Mouse (Mus musculus) granulocyte monocyte progenitor cell, adult 5-6 weeks (primary cell): ENCODE results near the gene Cdipt. TPM values are rescaled to one million over a fixed set of nuclear protein-coding genes. Genes with fewer than 3 reads are reported as not detected.
A peak's percentile ranks its signal among the peaks of the same experiment; 100 is the strongest.

Experiments
- ATAC-seq: replicated peaks from 2 replicates; pipeline ENCODE4 v1.8.0; 2016; ENCODE audit warnings: mild to moderate bottlenecking, moderate TSS enrichment, inconsistent platforms; ENCODE audit not compliant: poor library complexity, severe bottlenecking
- total RNA-seq, 2 experiments: library from RNA; stranded (forward) in 1 of 2; stranded (reverse) in 1 of 2; fragments of 200-712, 200-1000 nt in 1 of 2; fragments of >200 nt in 1 of 2; fragmentation: Nextera tagmentation in 1 of 2; gene quantifications; 2 replicates each; pipeline ENCODE4 v1.2.3; 2014 to 2017

The Cdipt gene
- total RNA-seq, 2 experiments from 2014 or later: 38.2 to 72.3 TPM

DNA sequence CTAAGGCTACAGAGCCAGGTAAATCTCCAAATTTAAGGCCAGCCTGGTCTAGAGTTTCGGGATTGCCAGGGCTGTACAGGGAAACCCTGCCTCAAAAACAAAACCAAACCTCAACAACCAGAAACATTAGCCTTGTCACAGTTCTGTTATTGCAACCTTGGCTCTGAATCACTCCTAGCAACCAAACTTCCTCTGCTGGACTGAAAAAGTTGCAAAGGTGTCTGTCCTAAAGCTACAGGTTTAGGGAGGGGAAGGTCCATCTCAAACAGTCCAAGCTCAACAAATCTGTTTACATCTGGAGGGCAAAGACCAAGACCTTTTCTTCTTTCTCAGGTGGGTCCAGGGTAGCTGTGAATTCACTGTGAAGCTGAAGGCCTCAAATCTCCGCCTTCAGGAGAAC is 35.3 kb downstream of the Cdipt start:
- ATAC-seq: no peak

DNA sequence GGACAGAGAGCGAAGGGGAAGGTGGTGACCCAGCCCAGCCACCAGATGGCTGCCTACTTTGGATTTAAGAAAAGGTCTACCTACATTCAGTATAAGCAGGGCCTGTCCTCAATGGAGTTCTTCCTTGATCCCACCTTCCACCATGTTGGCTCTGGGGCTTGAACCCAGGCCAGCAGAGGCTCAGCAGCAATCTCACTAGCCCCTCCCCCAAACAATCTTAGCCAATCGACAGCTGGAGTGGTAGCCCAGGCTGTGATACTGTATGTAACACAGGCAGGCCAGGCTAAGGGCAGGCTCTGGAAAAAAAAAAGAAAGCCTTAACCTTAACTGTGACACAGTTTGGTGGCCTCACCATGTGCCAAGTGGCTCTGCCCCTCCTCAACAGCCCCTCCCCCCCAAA is 36.0 kb downstream of the Cdipt start:
- no peak for ATAC-seq

DNA sequence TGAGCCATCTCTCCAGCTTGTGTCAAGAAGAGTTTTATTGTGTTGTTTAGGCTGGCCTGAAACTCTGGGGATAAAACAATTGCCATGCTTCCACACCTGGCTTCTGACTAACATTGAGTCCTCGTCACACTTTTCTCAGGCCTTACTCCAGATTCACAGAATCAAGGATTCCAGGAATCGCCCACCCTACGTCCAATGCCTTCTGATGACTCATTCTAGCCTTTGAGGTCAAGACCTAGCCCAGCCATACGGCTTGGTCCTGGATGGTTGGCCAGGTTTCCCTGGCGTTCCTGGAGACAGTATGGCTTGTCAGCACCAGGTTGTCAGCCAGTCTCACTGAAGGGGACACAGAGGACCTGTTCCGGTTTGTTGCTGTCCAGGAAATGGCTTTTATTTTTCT is 36.7 kb downstream of the Cdipt start:
- no peak for ATAC-seq

DNA sequence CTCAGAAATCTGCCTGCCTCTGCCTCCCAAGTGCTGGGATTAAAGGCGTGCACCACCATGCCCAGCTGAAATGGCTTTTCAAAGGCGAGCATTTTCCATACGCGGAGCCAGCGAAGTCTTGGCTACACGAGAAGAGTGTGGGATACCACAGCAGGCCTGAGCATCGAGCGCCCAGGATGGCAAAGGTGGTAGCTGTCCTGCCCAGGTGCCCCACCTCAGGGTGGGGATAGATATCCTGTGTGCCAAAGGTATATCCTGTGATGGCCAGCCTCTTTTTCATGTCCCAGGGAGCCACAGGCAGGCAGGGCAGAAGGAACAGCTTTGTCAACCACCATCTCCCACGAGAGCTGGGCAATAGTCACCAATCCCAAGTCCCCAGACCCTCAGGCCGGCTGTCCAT is 37.1 kb downstream of the Cdipt start:
- ATAC-seq: no peak

DNA sequence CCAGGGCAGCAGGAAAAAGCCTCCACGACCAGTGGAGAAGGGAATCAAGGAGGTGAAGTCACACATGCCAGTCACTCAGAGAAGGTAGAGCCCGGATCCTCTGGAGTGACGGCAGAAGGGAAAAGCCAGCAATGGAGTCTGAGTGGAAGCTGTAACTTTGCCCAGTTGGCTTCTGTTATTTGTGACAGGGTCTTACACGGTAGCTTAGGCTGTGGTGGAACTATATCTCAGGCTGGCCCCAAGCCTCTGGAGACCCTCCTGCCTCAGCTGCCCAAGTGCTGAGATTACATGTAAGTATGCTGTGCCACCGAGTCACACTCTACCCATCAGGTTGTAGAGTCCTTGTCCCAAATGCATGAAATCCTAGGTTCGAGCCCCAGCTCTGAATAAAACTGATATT is 37.7 kb downstream of the Cdipt start:
- ATAC-seq: no peak

DNA sequence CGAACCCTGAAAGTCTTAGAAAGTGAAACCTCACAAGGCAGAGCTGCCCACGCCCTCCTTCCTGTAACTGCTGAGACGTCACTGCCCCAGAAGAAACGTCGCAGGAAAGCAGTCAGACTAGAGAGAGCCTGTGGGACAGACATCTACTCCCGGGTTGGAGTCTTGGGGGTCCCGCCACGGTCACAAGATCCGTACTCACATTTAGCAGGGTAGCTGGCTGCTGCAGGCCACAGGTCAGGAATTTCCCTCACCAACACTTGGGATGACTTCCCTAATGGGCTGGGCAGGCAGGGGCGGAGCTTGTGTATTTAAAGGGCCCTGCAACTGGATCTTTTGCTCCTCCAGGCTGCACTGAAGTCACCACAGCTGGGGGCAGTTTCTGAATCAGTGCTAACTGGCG is 38.6 kb downstream of the Cdipt start, which contains the start of gene Mvp:
Gene Mvp (minus strand): TSS at position 302 of the 400 bp plus-strand sequence.
- peak; percentile 26 for ATAC-seq

DNA sequence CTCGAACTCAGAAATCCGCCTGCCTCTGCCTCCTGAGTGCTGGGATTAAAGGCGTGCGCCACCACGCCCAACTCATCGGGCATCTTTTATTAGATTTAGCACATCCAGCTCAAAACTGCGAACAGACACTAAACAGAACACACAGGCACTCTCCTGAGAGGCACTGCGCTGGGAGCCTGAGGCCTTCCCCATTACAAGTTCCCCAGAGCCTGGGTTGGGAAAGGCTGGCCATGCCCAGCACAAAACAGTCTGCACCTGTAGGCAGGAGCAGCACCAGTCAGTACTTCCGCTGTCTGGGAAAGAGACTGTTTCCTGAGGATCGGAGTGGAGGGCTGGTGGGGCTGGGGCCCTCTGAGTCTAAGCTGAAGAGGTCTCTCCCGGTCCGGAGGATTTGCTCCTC is 39.3 kb downstream of the Cdipt start:
- no peak for ATAC-seq

DNA sequence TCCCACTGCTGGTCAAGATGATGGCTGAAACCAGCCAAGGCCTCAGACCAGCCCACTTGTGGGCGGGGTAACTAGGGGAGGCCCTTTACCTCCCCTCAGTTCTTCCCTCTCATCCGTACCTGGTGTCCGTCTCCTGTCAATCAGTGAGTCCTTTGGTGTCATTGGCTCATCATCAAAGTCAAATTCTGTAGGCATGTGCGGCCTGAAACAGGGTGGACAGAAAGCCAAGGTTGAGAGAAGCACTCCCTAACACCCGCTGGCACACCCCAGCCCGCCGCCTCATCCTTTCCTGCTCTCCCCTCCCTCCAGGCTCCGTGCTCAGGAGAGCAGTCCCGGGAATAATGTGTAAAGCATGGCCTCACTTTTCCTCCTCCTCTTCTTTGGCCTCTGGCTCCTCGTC is 40.4 kb downstream of the Cdipt start:
- peak; percentile 36 for ATAC-seq

DNA sequence TGATC is 40.6 kb downstream of the Cdipt start, which contains the start of gene Pagr1b:
Gene Pagr1b (minus strand): TSS at position 4 of the 5 bp plus-strand sequence.
- ATAC-seq: no peak

DNA sequence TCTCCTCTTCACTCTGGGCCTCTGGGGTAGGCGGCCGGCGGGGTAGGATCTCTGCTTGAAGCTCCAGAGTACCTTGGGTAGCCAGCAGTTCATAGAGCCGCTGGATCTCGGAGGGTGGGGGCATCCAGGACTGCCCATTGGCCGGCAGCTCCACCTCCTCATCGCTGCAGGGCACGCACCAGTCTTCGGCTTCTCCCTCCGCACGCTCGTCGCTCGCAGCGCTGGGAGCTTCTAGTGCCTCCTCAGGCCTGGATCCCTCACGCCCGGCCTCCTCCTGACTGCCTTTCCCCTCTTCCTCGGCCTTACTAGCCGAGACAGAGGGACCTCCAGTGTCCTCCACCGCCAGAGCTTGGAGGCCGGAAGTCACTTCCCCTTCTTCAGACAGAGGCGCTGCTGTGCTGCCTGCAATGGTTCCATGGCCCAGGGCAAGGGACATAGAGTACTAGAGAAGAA is 40.8 kb downstream of the Cdipt start:
- peak; percentile 37 for ATAC-seq

DNA sequence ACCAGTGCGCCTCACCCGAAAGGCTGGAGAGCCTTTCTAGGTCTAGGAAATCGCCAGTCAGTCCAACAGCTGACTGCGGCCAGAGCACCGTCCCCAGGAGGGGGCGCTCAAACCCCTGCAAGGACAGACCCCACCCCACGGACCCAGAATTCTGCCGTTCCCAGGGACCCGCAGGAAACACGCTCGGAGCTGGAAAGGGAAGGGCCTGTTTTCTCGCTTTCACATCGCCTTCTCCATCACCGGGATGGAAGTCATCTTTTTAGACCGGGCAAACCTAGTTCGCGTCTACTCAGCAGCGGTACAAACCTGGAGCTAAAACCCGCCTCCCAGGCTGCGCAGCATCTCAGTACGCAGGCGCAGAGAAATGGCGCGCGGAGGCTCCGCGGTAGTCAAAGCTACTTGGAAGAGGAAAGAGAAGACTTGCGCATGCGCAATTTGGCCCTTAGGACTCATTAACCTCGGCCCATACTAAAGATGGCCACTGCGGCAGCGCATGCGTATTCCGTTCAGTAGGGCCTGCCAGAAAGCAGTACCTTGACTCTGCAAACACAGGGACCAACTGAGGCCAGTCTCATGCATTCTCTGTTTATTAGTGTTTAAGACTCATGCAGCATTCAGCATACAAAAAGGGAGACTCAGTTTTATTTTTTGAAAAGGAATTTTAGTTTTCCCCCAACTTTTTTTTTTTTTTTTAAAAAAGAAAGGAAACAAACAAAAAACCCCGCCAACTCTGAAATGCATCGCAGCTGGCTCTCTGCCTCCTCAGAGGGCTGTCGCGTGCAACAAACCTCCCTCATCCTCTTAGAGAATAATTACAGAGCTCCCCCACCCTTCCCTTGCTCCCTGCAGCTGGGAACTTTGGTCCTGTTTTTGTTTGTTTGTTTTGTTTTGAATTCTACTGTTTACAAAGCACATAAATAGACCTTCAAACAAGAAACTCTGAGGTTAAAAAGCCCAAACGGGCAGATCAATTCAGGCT is 41.5 kb downstream of the Cdipt start, which contains the start of gene Pagr1a:
Gene Pagr1a (minus strand): TSS at position 382 of the 979 bp plus-strand sequence.
- ATAC-seq: peak; percentile 65

DNA sequence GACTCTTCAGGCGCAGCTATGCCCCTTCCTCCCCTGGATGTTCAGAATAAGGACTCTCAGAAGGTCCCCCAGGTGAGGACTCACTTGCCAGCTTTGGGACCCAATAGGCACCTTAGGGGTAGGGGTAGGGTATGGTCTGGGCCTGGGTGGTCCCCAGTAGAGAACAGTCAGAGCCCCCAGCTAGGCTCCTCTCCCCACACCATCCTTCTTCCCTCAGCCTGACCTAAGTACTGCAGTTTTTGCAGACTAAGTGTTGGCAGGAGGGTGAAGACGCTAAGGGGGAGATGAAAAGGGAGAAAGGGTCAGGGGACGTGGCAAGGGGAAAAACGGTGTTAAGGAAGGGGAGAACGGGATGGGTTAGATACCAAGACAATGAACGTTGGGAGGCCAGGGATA is 42.2 kb downstream of the Cdipt start:
- ATAC-seq: no peak

DNA sequence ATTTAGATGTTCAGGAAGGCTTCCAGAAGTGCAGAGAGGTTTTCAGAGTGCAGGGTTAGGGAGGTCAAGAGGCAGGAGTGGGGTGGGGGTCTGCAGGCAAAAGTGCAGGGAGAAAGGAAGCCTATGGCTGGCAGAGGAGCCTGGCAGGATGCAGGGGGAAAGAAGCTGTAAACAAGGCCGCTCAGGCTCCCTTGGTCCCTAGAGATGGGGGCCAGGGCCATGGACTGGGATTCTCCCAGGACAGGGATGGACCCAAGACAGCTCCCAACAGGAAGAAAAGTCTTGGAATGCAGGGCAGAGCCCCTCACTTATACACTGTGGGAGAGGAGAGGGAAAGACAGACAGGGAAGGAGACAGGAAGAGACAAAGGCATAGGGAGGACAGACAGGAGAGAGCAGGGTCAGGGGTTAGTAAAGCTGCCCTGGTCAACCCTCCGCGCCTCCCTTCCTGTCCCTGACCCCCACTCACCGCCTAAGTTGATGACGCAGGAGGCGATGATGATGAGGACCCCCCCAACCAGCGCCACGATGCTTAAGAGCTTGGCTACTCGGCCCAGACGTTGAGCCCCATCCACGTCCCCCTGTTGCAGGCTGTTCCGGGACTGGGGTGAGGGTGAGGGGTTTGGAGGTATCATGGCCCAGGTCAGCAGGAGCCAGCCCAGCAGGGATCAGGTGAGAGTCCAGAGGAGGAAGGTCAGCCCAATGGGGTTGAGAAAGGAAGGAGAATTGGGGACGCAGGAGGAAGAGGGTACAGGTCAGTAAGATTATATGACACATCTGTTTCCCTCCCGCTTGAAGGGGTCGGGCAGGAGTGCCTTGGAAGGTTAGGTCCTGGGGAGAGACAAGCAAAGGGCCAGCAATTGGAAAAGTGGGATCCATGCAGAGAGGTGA is 42.9 kb downstream of the Cdipt start:
- no peak for ATAC-seq

DNA sequence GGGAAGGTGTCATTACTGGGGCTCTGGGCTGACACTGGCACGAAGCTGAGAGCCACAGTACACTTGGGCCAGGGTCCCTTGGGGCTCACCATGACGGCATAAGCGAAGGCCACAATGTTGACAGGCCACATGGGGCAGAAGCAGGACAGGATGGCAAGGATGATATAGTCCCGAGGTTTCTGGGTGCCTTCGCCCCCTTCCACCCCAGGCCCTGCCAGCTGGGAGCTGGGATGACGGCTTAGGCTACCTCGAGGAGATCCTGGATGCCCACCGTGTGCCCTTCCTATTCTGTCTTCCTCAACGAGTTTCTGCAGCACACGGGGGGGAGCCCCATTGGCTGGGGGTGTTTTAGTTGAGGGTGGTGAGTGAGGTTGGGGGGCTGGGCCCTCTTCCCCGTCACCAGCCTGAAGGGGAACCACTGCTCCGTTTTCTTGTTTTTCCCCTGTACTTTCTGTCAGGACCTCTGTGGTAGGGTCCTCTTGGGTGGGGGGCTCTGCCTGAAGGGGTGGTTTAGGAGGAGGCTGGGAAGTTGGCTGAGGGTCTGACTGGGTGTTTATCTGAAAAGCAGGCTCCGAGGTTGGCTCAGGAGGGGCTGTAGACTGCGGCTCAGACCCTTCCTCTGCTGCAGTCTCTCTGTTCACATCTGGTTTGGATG is 43.7 kb downstream of the Cdipt start:
- no peak for ATAC-seq

DNA sequence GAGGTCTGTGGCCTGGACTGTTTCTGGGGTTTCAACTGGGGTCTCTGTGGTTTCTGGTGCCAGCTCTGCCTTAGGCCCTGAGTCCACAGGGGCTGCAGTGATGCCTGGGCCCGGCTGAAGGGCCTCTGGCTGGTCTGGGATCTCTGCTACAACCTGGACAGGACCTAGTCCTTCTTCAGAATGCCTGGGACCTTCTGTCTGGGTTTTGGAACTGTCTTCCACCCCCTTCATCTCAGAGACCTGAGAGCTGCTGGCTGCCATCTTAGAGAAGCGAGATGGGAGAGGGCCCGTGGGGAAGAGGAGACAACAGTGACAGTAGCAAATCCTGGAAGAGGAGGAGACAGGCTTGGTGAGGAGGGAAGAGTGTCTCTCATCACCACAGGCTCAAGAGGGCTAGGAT is 44.3 kb downstream of the Cdipt start:
- no peak for ATAC-seq

DNA sequence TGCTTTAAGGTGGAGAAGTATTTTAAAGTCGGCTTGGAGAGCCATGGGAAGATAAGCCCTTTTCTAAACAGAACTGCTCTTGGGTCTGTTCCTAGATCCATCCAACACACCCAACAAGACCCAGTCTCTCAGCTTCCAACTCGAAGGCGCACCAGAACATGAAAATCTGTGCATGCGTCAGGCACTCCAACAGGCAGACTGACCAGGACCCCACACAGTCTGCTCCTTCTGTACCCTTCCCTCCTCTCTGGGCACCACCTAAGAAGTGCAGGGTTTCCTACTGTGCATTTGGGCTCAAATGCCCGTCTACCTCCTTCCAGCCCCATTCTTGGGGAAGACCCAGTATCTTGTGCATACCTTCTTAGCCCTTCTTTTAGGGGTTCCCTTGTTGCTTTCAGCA is 44.8 kb downstream of the Cdipt start:
- ATAC-seq: no peak

DNA sequence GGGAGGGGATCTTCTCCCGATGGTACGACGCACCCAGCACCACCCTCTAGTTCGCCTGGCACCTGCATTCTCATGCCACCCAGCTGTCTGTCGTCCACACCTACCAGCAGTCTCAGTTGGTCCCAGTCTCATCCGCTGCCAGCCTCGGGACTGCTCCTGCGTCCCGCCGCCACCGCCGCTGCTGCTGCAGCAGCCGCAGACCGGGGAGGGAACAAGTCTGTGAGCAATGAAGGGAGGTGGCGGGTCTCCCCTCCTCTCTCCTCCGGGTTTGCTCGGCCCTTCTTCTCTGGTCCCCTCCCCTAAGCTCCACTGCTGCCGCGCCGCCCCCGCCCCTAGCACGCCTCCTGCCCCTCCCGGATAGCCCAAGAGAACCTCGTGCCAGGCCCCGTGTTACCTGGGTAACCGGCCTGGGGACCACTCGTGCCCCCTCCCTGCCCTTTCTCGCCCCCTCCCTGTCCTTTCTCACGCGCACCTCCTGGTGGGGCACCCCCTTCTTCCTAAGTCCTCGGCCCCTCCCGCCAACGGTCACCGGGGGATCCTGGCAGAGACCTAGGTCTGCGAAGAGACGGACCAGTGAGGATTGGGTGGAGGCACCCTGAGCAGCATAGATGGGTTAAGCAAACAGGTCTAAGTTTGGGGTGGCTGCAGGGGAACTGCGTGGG is 45.3 kb downstream of the Cdipt start, which contains the start of the genes Gm42742 and Prrt2:
Gene Gm42742 (minus strand): TSS at position 197 of the 662 bp plus-strand sequence.
Gene Prrt2 (minus strand): TSS at position 311 of the 662 bp plus-strand sequence.
- ATAC-seq: peak; percentile 4; the same call in 1 of the 2 replicates

DNA sequence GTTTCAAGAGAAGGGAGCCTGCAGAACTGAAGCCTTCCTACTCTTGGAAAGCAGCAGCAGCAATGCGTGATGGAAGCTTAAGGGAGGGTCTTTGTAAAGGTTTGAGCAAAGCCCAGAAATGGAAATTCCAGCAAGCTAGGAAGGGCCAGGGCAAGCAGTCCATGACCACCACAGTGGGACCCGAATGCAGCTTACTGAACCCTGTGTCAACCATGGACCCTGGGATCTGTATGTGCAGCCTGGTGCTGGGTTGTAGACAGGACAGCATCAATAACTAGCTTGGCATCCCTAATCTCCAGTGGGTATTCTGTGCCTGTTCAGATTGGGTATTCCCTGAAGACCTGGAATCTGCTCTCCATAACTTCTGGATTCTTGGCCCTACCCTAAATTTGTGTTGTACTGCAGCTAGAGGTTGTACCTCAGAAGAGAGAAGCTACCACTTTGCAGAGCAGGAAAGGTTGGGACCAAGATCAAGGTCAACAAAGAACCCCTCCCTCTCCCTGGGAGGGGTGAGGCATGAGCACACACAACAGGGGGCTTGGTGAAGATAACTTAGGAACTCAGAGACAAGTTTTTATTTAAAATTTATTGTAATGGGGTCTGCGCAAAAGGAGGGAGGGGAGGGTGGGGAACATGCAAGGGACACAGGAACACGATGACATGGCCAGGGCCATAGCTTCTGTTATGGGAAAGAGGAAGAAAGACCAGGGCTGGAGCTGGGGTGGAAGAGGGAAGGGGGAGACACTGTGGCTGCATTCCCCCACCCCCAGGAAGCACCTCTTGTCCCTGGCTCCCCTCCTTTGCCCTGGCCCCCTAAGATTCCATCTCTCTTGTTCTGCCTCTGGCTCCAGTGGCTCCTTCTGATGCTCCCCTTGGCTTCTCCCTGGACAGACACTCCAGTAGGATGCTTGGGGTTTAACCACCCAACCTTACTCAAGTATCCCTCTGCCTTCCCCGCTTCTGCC is 46.1 kb downstream of the Cdipt start:
- no peak for ATAC-seq
